Mouse (Mus musculus) c-Kit-positive CD71-positive TER-119-positive erythroid progenitor cells, embryonic 14.5 days (primary cell): Measurements from ENCODE around the gene Kcnn1.
"Not testable (repeated sequence)": the region's sequence is repeated elsewhere in the genome, so short reads cannot be mapped to it uniquely, and the experiment has no call there.

ENCODE experiments used
- DNase-seq: peaks from one replicate; pipeline ENCODE4 v3.0.0-alpha.2; 2013; ENCODE audit warnings: low spot score

Kcnn1 gene

GRCm38 (mm10) chr8:70842484-70842883 lies 20.6 kb downstream of the Kcnn1 start:
- no peak for DNase-seq

- peak; percentile 91 for DNase-seq
These were observed 21.6 kb downstream of the Kcnn1 start for GRCm38 (mm10) chr8:70841147-70842072.

DNA sequence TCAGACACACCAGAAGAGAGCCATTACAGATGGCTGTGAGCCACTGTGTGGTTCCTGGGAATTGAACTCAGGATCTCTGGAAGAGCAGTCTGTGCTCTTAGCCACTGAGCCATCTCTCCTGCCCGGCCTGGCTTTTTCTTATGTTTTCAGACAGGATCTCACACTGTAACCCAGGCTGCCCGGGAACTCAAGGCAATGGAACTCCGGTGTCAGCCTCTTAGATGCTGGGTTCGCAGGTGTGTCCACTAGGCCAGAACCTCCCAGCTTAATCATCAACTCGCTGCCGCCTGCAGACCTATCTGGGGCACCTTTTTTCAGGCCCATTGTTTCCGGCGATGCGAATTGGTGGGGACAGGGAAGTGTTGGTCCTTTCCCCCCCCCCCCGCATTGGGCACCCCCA lies 22.5 kb downstream of the Kcnn1 start:
- no peak for DNase-seq

- peak; percentile 100 for DNase-seq
These were observed 23.4 kb downstream of the Kcnn1 start, which contains the start of gene Arrdc2 for GRCm38 (mm10) chr8:70839408-70840351. Gene Arrdc2, minus strand, starts transcription at chr8:70839720.

GRCm38 (mm10) chr8:70838654-70839407 lies 24.2 kb downstream of the Kcnn1 start:
- DNase-seq: no peak

DNA sequence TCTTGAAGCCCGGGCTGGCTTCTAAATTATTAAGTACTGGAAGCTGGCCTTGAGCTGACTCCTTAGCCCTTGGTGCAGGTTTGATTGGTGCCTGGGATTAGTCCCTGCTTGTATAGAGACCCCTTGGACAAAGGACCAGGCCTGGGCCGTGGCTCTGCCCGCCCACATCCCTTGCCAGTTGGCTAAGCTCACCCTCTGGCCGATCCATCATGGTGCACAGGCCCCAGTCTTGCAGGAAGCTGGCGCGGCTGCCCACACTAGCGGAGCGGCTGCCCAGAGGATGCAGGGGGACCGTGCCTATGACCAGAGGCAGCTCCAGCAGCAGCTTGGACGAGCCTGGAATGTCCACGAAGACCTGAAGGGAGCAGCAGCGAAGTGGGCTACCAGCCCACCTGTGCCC lies 26.4 kb downstream of the Kcnn1 start:
- DNase-seq: no peak

- DNase-seq: no peak
These were observed 29.0 kb downstream of the Kcnn1 start for GRCm38 (mm10) chr8:70834071-70834470.

GRCm38 (mm10) chr8:70833520-70833919 lies 29.5 kb downstream of the Kcnn1 start:
- no peak for DNase-seq

- no peak for DNase-seq
These were observed 30.0 kb downstream of the Kcnn1 start for GRCm38 (mm10) chr8:70833018-70833482.

DNA sequence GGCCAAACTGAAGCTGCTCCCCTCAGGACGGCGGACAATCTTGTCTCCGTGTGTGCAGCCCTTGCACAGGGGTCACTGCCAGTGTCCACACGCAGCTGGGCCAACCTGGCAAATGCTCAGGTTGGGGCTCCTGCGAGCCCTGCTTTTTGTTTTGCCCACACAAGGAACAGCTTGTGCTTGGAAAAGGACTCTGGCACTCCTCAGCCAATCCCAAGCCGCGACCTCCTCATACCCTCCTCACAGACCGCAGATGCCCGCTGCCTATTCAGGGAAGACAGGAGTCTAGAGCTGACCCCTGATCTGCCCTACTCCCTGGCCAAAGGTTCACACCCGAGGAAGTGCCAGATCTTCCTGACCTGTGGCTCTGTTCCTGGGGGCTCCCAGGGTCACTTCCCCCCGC lies 30.7 kb downstream of the Kcnn1 start:
- DNase-seq: no peak

GRCm38 (mm10) chr8:70831517-70831916 lies 31.5 kb downstream of the Kcnn1 start:
- DNase-seq: no peak

DNA sequence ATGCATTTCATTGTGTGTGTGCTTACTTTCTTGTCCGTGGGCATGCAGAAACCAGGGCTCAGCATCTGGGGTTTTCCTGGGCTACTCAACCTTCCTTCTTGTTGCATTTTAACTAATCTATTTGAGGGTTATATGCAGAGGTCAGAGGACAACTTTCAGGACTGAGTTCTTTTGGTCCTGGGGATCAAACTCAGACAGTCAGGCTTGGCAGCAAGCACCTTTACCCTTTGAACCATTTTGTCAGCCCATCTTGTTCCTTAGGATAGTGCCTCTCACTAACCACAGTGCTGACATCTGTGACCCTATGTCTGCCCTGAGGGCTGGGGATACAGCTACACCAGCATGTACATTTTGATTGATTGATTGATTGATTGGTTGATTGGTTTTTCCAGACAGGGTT lies 35.3 kb downstream of the Kcnn1 start:
- no peak for DNase-seq

DNA sequence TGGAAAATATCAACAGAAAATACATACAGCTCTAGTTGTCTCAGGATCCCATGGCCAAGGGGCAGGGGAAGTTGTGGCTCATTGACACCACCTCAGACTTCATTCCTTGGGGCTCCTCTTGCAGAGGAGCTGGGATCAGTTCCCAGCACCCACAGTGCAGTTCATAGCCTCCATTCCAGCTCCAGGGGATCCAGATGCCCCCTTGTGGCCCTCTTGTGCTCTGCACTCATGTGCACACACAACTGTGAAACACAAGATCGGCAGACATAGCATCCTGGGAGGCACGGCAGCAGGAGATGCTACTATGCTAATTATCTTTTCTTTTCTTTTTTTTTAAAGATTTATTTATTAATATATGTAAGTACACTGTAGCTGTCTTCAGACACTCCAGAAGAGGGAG lies 36.0 kb downstream of the Kcnn1 start:
- no peak for DNase-seq

GRCm38 (mm10) chr8:70825816-70826215 lies 37.2 kb downstream of the Kcnn1 start:
- no peak for DNase-seq

DNA sequence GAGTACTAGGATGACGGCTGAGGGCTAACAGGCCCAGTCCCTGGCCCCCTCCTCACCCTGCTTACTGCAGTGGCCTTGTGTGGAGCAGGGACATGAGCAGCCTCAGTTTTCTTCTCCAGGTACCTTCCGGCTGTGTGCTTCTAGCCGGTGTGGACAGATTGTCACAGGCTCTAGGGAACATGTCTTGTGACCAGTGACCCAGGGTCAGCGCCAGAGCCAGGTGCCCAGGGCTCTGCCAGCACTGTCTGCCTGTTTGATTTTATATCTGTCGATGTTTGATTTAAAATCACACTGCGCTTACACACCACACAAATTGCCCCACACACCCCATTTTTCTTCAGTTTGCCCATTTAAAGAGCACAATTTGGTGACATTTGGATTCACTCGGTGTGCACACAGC lies 39.3 kb downstream of the Kcnn1 start:
- no peak for DNase-seq

- DNase-seq: not testable (repeated sequence)
These were observed 40.5 kb downstream of the Kcnn1 start for GRCm38 (mm10) chr8:70822594-70822993.

GRCm38 (mm10) chr8:70821992-70822391 lies 41.1 kb downstream of the Kcnn1 start:
- DNase-seq: no peak

DNA sequence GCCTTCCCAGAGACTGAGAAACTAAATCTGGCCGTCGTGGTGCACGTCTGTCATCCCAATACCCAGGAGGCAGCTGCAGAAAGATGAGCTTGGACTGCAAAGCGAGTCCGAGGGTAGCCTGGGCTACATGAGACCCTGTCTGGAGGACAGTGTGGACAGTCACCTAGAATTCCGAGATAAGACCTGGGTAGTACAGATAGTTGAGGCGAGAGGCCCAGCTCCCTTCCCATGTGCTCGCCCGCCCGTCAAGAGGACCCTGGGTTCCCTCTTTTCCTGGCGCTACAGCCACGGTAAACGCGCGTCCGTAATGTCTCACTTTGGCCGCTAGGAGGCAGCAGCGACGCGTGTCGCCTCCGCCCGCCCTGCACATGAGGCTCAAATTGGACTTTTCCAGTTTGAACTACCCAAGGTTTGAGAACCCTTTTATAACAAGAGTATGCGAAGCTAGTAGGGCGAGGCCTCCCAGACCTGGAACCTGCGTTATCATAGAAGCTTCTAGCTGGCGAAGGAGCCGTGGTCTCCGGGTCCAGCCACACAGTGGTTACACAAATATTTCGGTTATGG lies 41.6 kb downstream of the Kcnn1 start:
- peak; percentile 72 for DNase-seq

- DNase-seq: no peak
These were observed 42.7 kb downstream of the Kcnn1 start for GRCm38 (mm10) chr8:70820101-70820935.

GRCm38 (mm10) chr8:70816679-70817078 lies 46.4 kb downstream of the Kcnn1 start:
- DNase-seq: peak; percentile 62

DNA sequence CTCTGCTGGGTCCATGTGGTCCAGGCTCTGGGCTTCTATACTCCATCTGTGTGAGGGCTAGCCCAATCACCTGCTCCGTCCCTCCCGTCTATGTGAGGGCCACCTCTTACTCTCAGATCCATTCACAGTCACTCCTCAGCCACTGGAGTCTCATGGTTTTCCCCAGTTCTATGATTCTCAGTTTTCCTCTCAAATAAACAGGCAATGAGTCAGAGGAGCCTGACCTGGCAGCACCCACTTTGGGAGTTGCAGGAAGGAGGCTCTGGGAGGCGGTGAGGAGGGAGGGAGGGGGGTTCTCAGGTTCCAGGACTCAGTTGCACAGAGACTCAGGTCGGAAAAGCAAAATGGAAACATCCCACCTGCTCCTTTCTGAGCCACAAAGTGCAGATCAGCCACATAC lies 50.2 kb downstream of the Kcnn1 start:
- no peak for DNase-seq
